Mouse (Mus musculus): ENCODE data around the gene Ttc22.

- TF ChIP-seq GATA1 (IDR thresholded peaks at IDR 0.05; ENCODE audit: borderline replicate concordance, low read length) (no peak), FLI1 (IDR thresholded peaks at IDR 0.05; ENCODE audit: low read length) (no peak)
Measured at GRCm38 (mm10) chr4:106615637-106616036, 6.6 kb upstream of the Ttc22 start.

Data from megakaryocyte, embryonic 14.5 days (primary cell).